Mouse (Mus musculus): ENCODE results near the gene Strada.

DNA sequence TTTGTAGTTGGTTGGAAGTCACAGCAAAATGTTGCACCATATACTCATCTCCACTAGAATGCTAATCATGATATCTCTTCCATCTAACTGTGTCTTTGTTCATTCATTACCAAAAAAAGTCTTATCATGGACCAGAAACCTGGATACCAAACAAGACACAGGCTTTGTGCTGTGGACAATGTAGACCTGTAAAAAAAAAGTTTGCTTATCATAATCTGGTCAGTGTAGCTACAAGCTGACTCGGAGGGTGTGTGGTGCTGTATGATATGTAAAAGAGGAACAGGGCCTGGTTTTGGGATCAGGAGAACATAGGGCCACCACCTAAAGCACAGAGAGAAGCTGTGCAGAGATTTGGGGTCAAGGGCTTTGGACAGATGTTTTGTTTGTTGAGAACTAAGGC, 72.5 kb downstream of the Strada start:
- TF ChIP-seq POLR2A (IDR thresholded peaks at IDR 0.05; ENCODE audit: borderline replicate concordance, low read depth, low read length), result no peak
- TF ChIP-seq CTCF (IDR thresholded peaks at IDR 0.05; ENCODE audit: low read depth, low read length), result no peak
